Mouse (Mus musculus) MN1 (cell line): Measurements from ENCODE around the gene Mug2.
"Not testable (repeated sequence)": the region's sequence is repeated elsewhere in the genome, so short reads cannot be mapped to it uniquely, and the experiment has no call there.

Experiments used
- DNase-seq: peaks from one replicate; pipeline ENCODE4 v3.0.0-alpha.2; 2016; ENCODE audit warnings: low spot score

Mug2 gene

DNA sequence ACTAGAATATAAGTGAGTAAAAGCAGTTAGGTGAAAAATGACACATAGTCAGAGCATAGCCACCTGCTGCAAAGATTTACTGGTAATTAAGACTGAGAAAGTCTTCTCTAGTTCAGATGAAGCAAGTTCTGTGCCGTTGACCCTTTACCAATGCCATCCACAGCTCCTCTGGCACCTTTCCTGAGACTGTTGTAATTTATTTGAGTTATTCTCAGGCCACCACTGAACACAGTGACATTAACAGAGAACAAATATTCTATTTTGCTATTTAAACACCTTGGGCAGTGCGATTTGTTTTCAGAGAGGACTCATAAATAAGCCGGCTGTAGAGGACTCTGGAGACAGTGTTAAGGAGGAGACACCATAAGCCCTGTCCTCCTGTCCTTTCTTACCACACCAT is at the start of gene Mug2:
Gene Mug2, plus strand, starts transcription at position 301 of the 400 bp plus-strand sequence.
- DNase-seq: not testable (repeated sequence)

DNA sequence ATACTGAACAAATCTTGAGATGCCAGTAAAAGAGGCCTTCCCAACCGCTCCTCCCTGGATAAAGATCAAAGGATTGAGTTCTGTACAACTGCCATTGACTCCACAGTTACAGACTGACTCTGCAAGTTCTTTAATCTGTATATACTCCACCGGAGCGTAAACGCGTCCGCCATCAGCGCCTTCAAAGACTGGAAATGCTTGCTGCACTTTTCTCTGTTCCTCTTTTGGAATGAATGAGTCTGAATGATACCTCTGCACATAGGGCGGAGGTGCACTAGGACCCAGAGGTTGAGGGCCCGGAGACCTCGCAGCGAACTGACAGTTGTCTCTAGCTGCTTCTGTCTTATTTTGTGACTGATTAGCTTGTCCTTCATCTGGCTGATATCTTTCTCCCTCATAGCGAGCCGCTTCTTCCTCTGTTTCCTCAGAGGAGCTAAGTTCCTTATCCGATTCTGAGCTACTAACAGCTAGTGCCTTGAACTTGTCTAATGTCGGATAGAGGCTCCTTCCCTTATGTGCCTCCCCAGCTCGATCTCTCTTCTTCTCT is 48.7 kb upstream of the Mug2 start:
- DNase-seq: not testable (repeated sequence)

DNA sequence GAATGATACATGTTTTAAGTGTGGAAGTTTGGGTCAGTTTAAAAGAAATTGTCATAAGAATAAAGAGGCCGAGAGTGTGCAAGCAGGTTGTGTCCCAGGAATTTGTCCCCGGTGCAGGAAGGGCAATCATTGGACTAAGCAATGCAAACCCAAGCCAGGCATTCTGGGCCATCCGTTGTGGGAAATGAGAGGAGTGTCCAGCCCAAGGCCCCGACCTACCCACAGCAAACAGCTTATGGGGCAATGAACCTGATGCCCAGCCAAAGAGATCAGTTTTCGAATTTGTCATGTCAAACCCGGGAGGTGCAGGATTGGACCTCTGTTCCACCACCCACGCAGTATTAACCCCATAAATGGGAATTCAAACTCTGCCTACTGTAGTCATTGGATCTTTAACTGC is 30.9 kb upstream of the Mug2 start:
- no peak for DNase-seq

DNA sequence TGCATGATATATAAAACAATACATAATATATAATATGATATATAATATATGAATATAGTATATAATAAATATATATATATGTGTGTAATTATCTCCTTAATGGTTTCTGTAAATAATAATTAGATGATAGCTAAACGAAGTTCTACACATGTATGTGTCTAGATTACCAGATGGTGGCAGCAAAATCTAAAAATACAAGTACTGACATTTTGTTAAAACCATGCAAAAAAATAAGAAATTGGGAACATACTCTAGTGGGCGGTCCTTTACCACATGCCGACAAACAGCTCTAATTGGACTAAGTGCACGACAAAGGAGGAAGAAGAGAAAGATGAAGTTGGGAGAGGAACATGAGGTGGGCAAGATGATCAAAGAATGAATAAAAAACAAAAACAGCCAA is 94.3 kb downstream of the Mug2 start:
- DNase-seq: no peak

DNA sequence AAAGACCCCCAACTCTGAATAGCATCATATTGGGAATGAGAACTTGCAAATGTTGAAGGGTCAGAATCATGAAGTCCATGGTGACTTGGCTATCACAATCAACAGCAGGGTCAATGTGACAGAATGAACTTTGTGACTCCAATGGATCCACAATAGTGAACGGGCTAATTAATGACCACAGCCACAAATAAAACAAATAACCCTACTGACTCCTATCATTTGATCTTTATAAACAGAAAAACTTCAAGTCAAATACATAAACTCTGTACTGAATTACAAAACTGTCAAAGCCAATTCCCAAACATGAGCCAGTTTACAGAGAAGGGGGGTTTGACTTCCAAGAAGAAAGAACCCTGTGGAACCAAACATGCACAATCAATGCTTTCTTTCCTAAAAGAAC is 95.1 kb downstream of the Mug2 start:
- DNase-seq: no peak

DNA sequence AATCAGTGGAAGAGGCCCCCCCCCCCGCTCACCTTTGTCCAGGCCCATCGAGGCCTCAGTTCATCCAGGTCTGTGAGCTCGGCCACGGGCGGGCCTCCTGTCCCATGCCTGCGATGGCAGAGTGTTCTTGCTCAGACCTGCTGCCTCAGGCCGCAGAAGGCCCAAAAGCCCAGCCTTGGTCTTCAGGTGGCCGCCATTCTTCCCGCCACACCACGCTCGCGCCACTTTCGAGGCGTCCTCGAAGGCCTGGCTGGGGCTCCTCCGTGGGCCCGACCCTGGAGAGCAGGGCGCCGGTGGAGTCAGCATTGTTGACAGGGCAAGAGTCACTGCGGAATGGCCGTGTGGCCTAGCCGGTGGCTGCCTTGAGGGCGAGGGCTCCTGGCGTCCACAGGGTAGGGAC is 110.4 kb downstream of the Mug2 start:
- DNase-seq: no peak

DNA sequence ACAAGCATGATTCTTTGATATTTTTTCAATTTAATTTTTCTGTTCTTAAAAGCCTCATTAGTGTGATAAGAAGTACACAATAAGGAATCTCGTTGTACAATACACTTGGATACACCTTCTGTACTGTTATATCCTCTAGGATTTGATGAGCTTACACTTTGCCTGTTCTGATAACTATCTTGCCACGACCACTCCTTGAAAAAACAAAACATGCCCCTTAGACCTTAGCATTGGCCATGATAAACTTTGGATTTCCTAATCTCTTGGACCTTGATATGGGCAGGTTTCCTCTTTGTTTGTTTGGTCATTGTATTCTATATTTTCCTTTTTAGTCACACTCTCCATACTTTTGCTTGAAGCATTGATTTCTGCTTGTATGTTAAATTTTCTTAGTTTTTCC is 123.0 kb downstream of the Mug2 start:
- no peak for DNase-seq
